Mouse (Mus musculus) stomach, postnatal 0 days (tissue): Measurements from ENCODE around the gene Ccdc7b.
"Not testable (repeated sequence)": the region's sequence is repeated elsewhere in the genome, so short reads cannot be mapped to it uniquely, and the experiment has no call there.

Experiments used
- CTCF ChIP-seq: IDR thresholded peaks from 2 replicates; pipeline ENCODE4 v1.5.1; 2016; ENCODE audit warnings: antibody characterized with exemption, low read depth, mild to moderate bottlenecking, moderate library complexity
- EP300 ChIP-seq: optimal IDR thresholded peaks from 2 replicates; pipeline ENCODE3; 2016; ENCODE audit warnings: antibody characterized with exemption

- TF ChIP-seq CTCF, EP300: not testable (repeated sequence)
Measured at GRCm38 (mm10) chr8:129115761-129116160, 48.8 kb downstream of the Ccdc7b start.
